ENCODE assay signal across 8 mouse cellular contexts in the genomic region with DNA sequence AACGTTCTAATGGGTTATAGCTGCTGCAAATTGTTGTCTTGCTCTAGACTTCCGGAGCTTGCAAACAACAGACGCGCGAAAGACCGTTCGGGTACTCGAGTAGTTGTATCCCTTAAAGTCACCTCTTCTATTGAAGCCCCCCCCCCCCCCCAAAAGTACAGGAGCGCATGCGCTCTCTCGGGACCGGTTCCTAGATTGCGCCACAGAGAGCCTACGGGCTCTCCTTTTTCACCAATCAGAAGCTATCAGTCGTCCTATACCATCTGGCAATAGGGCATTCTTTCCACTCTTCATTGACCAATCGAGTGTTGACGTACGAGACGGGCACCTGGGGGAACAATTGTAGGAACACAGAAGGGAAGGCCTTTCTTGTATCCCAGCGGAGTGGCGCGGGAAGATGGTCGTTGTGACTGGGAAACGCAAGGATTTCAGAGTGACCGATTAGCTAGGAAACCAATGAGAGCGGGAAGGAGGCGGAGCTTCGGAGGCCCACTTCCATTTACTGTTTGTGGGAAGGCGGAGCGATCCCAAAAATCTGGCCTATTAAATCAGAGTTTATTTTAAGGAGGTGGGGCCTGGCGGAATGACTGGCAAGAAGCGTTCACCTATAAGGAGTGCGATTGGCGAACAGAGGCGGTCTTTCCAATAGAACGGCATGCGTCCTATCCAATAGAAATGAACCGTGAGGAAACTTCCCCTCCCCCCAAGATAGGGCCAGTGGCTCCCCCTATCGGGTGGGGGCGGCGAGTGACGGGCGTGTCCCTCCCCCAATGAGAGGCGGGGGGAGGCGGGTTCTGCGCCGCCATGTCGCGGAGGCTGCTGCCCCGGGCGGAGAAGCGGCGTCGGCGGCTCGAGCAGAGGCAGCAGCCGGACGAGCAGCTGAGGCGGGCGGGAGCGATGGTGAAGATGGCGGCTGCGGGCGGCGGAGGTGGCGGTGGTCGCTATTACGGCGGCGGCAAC. TPM values are rescaled to one million over a fixed set of nuclear protein-coding genes. Genes with fewer than 3 reads are reported as not detected.
DNase-seq lines count a peak whose midpoint lies in the region; ATAC-seq and TF ChIP-seq lines count a peak whose summit lies in the region.

No protein-coding gene starts in this region.

- peak overlapping the region; percentile 94 for H3K4me2 ChIP-seq in hindbrain, postnatal 0 days (ENCODE audit: low read depth, low read length)

- peak; percentile 62 for ATAC-seq in common myeloid progenitor, adult 5-6 weeks (replicated peaks; ENCODE audit: low read depth, poor library complexity, severe bottlenecking)
- peak; percentile 93 for ATAC-seq in hindbrain, postnatal 0 days

- peaks cover 22% of the 10 kb centered on the region for H3K36me3 ChIP-seq in hindbrain, postnatal 0 days (ENCODE audit: insufficient read depth, low read length)
- peaks cover 36% of the 10 kb centered on the region for H3K36me3 ChIP-seq in megakaryocyte, embryonic 14.5 days (replicated peaks; ENCODE audit: low read length)

- TF ChIP-seq CTCF in gastrocnemius, adult 2 months (IDR thresholded peaks at IDR 0.05): peak; percentile 61
- peak; percentile 68 for TF ChIP-seq CTCF in hindbrain, postnatal 0 days (IDR thresholded peaks at IDR 0.05; ENCODE audit: low read depth)

- peak overlapping the region; percentile 91 for H3K4me3 ChIP-seq in gastrocnemius, adult 2 months
- peak overlapping the region; percentile 84 for H3K4me3 ChIP-seq in hindbrain, postnatal 0 days (ENCODE audit: low read length)
- H3K4me3 ChIP-seq in megakaryocyte, embryonic 14.5 days (replicated peaks): peak overlapping the region; percentile 99

- intact Hi-C loops in gastrocnemius, adult 2 months (cut with DNase I): no loop called here

- H3K9ac ChIP-seq in hindbrain, postnatal 0 days (replicated peaks; ENCODE audit: low read length): peak overlapping the region; percentile 92

- peak; percentile 100 for DNase-seq in ZHBTc4 (ENCODE audit: low read depth, low spot score)
- DNase-seq in gastrocnemius, adult 2 months: peak; percentile 98
- DNase-seq in hindbrain, postnatal 0 days (ENCODE audit: low spot score): peak; percentile 99
- DNase-seq in left cerebral cortex, adult 8-10 months (ENCODE audit: low spot score in 2 of 2): peak; percentile 94 to 99
- DNase-seq in right cerebral cortex, postnatal 10 days (ENCODE audit: low spot score in 2 of 2): peak; percentile 98 to 99
- peak; percentile 97 for DNase-seq in urinary bladder, postnatal 25 days (ENCODE audit: low spot score)

- peak overlapping the region; percentile 100 for H3K27ac ChIP-seq in gastrocnemius, adult 2 months
- H3K27ac ChIP-seq in hindbrain, postnatal 0 days: peak overlapping the region; percentile 100

- H3K27me3 ChIP-seq in hindbrain, postnatal 0 days (ENCODE audit: insufficient read depth, low read length): no peaks in the 10 kb centered on the region
- H3K27me3 ChIP-seq in megakaryocyte, embryonic 14.5 days (replicated peaks): no peaks in the 10 kb centered on the region

- no peaks in the 10 kb centered on the region for H3K9me3 ChIP-seq in hindbrain, postnatal 0 days (ENCODE audit: low read length)
- H3K9me3 ChIP-seq in megakaryocyte, embryonic 14.5 days: no peaks in the 10 kb centered on the region

- WGBS in hindbrain, postnatal 0 days: under 1% methylated on average over 69 of the region's 70 CpGs

- H3K4me1 ChIP-seq in hindbrain, postnatal 0 days (ENCODE audit: insufficient read depth, low read length): peaks cover 16% of the 10 kb centered on the region
- peaks cover 65% of the 10 kb centered on the region for H3K4me1 ChIP-seq in megakaryocyte, embryonic 14.5 days

RNA-seq across cellular contexts. Expression of a gene that starts 2.0 kb away (rescaled TPM):
- 340 and 385 TPM in 2 replicates for total RNA-seq in common myeloid progenitor, adult 5-6 weeks (2017)
- 100 to 1,000 TPM; 131 to 143 TPM for total RNA-seq in gastrocnemius, adult 2 months (2021)
- 233 and 275 TPM in 2 replicates for total RNA-seq in hindbrain, postnatal 0 days (2014; rRNA removed)
- polyA plus RNA-seq in hindbrain, postnatal 0 days (2015; fragmentation: Nextera tagmentation; extraction: Ambion mirVana): 179 and 191 TPM in 2 replicates
- total RNA-seq in left cerebral cortex, adult 8-10 months (2022): 100 to 1,000 TPM; 433 to 466 (median 453) TPM
- 226 and 241 TPM in 2 replicates for polyA plus RNA-seq in megakaryocyte, embryonic 14.5 days (2012; ENCODE audit: insufficient read depth, low replicate concordance)

RNA-seq across cellular contexts. Expression of a gene that starts 14.6 kb away (rescaled TPM):
- total RNA-seq in common myeloid progenitor, adult 5-6 weeks (2017): 94.7 and 95.7 TPM in 2 replicates
- 100 to 1,000 TPM; 173 to 338 TPM for total RNA-seq in gastrocnemius, adult 2 months (2021)
- total RNA-seq in hindbrain, postnatal 0 days (2014; rRNA removed): 95.5 and 131 TPM in 2 replicates
- 122 and 127 TPM in 2 replicates for polyA plus RNA-seq in hindbrain, postnatal 0 days (2015; fragmentation: Nextera tagmentation; extraction: Ambion mirVana)
- 10 to 100 TPM; 57.9 to 68.0 (median 62.2) TPM for total RNA-seq in left cerebral cortex, adult 8-10 months (2022)
- 12.0 and 64.8 TPM in 2 replicates for polyA plus RNA-seq in megakaryocyte, embryonic 14.5 days (2012; ENCODE audit: insufficient read depth, low replicate concordance)

RNA-seq across cellular contexts. Expression of a gene that starts 21.6 kb away (rescaled TPM):
- 23.4 and 35.6 TPM in 2 replicates for total RNA-seq in common myeloid progenitor, adult 5-6 weeks (2017)
- under 1 TPM; 0.71 to 0.89 TPM for total RNA-seq in gastrocnemius, adult 2 months (2021)
- 1.2 TPM in 2 replicates for total RNA-seq in hindbrain, postnatal 0 days (2014; rRNA removed)
- polyA plus RNA-seq in hindbrain, postnatal 0 days (2015; fragmentation: Nextera tagmentation; extraction: Ambion mirVana): 1.4 and 2.0 TPM in 2 replicates
- total RNA-seq in left cerebral cortex, adult 8-10 months (2022): 1 to 10 TPM; 2.0 to 4.9 (median 4.1) TPM
- 30.8 and 66.7 TPM in 2 replicates for polyA plus RNA-seq in megakaryocyte, embryonic 14.5 days (2012; ENCODE audit: insufficient read depth, low replicate concordance)

RNA-seq across cellular contexts. Expression of a gene that starts 23.3 kb away (rescaled TPM):
- 3.9 and 4.1 TPM in 2 replicates for total RNA-seq in common myeloid progenitor, adult 5-6 weeks (2017)
- 1 to 10 TPM; 2.6 to 7.3 TPM for total RNA-seq in gastrocnemius, adult 2 months (2021)
- 0.47 and 8.4 TPM in 2 replicates for total RNA-seq in hindbrain, postnatal 0 days (2014; rRNA removed)
- 5.0 and 5.8 TPM in 2 replicates for polyA plus RNA-seq in hindbrain, postnatal 0 days (2015; fragmentation: Nextera tagmentation; extraction: Ambion mirVana)
- total RNA-seq in left cerebral cortex, adult 8-10 months (2022): 1 to 10 TPM; 1.4 to 3.4 (median 3.0) TPM
- polyA plus RNA-seq in megakaryocyte, embryonic 14.5 days (2012; ENCODE audit: insufficient read depth, low replicate concordance): 1.3 TPM in 1 of 2 replicates, not detected in the other

RNA-seq across cellular contexts. Expression of a gene that starts 43.1 kb away (rescaled TPM):
- 11.3 and 11.6 TPM in 2 replicates for total RNA-seq in common myeloid progenitor, adult 5-6 weeks (2017)
- total RNA-seq in gastrocnemius, adult 2 months (2021): 10 to 100 TPM; 27.1 to 31.3 TPM
- total RNA-seq in hindbrain, postnatal 0 days (2014; rRNA removed): 18.2 and 22.7 TPM in 2 replicates
- polyA plus RNA-seq in hindbrain, postnatal 0 days (2015; fragmentation: Nextera tagmentation; extraction: Ambion mirVana): 59.7 and 67.9 TPM in 2 replicates
- 10 to 100 TPM; 32.2 to 34.7 (median 33.3) TPM for total RNA-seq in left cerebral cortex, adult 8-10 months (2022)
- polyA plus RNA-seq in megakaryocyte, embryonic 14.5 days (2012; ENCODE audit: insufficient read depth, low replicate concordance): 239 and 363 TPM in 2 replicates

Comparison
In these comparisons a context has a peak if more than half of its experiments do, and no peak if none do; other contexts are left out.
1. Peak in every context shown above with its lines: DNase-seq, ATAC-seq, H3K4me3 ChIP-seq and H3K27ac ChIP-seq.